Mouse (Mus musculus) liver, embryonic 15.5 days (tissue): ENCODE data around the gene Ifi35. TPM values are rescaled to one million over a fixed set of nuclear protein-coding genes. Genes with fewer than 3 reads are reported as not detected.
"Not testable (repeated sequence)": the region's sequence is repeated elsewhere in the genome, so short reads cannot be mapped to it uniquely, and the experiment has no call there.

Experiments used
- ATAC-seq: fragments of 200-750 bp; cut with Nextera tagmentation; 2 replicates; pipeline ENCODE4 v1.8.0; 2017; ENCODE audit warnings: moderate number of reproducible peaks, mild to moderate bottlenecking, moderate library complexity; ENCODE audit not compliant: insufficient read depth
- H3K27ac ChIP-seq: fragments of 300-500 bp; sonication (generic); replicated peaks from 2 replicates; pipeline ENCODE4 v1.5.1; 2015; ENCODE audit warnings: mild to moderate bottlenecking, inconsistent platforms
- H3K27me3 ChIP-seq: fragments of 300-500 bp; sonication (generic); 2 replicates; pipeline ENCODE4 v1.6.1; 2015; ENCODE audit warnings: mild to moderate bottlenecking, inconsistent platforms
- H3K36me3 ChIP-seq: fragments of 300-500 bp; sonication (generic); replicated peaks from 2 replicates; pipeline ENCODE4 v1.6.1; 2015; ENCODE audit warnings: moderate library complexity, mild to moderate bottlenecking, inconsistent platforms
- H3K4me1 ChIP-seq: fragments of 300-500 bp; sonication (generic); replicated peaks from 2 replicates; pipeline ENCODE4 v1.6.1; 2015; ENCODE audit warnings: inconsistent platforms
- H3K4me2 ChIP-seq: fragments of 300-500 bp; sonication (generic); 2 replicates; pipeline ENCODE4 v1.6.1; 2015; ENCODE audit warnings: moderate library complexity, mild to moderate bottlenecking, inconsistent platforms
- H3K4me3 ChIP-seq: fragments of 300-500 bp; sonication (generic); replicated peaks from 2 replicates; pipeline ENCODE4 v1.5.1; 2015; ENCODE audit warnings: mild to moderate bottlenecking, inconsistent platforms
- H3K9ac ChIP-seq: fragments of 300-500 bp; sonication (generic); 2 replicates; pipeline ENCODE4 v1.6.1; 2015; ENCODE audit warnings: moderate library complexity, mild to moderate bottlenecking, inconsistent platforms
- H3K9me3 ChIP-seq: fragments of 300-500 bp; sonication (generic); replicated peaks from 2 replicates; pipeline ENCODE4 v1.6.1; 2016; ENCODE audit warnings: inconsistent platforms
- WGBS: fragments of 180-500 bp; shearing (Covaris S2); methylation state at CpG from one replicate; pipeline ENCODE4 v1.1.7; 2015; ENCODE audit warnings: mixed read lengths; ENCODE audit not compliant: insufficient replicate concordance; 5-methylcytosine and 5-hydroxymethylcytosine counted together
- polyA plus RNA-seq: library from polyadenylated mRNA; unstranded; fragments of >200 nt; fragmentation: Nextera tagmentation; extraction: Ambion mirVana; gene quantifications from 2 replicates; pipeline ENCODE4 v1.2.1, GENCODE M21; 2015

Gene Ifi35
- polyA plus RNA-seq, 1 experiment from 2014 or later, result 29.6 TPM

DNA sequence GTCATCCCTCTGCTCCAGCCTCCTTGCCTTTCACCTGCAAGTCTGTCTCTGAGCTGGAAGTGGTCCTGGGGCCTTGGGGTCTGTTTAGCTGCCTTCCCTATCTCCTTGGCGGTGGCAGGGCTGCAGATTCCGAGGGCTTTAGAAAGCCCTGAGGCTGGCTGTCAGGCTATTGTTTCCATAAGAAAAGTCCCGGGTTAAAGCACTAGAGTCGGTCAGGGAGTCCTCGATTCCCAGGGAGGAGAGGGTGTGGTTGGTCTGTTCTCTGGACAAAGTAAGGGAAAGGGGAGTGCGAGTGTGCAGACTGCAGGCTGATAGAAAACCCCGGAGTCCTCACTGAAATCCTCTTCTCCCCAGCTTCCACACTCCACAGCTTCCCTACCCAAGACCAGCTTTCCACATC is 22.0 kb downstream of the Ifi35 start:
- Histone ChIP-seq H3K4me1 (peaks cover 38% of the 10 kb centered on the region), H3K9ac (no peak overlapping the region), H3K4me2 (no peak overlapping the region), H3K9me3 (no peaks in the 10 kb centered on the region), H3K4me3 (no peak overlapping the region), H3K27ac (no peak overlapping the region), H3K27me3 (peaks cover 85% of the 10 kb centered on the region), H3K36me3 (no peaks in the 10 kb centered on the region)
- ATAC-seq, result no peak
- 61% methylated on average over 7 of the region's 7 CpGs for WGBS

DNA sequence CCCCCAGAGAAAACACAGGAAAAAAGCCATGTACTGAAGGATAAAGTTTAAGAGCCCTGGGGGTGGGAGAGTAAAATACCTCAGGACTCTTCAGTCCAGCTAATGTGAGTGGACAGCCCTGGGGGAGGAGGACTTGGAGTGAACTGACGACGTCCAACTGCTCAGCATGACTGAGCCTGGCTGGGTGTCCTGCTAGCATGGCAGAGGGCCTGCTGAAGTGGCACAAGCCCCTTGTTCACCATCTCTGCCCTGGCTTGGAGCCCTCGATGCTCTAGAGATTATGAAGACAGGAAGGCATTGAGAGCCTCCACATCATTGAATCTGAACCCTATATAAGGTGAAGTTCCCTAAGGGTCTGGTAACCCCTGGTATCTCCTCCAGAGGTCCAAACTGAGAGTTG is 23.7 kb downstream of the Ifi35 start:
- no peak for ATAC-seq
- no peak overlapping the region for H3K4me3 ChIP-seq
- no peak overlapping the region for H3K9ac ChIP-seq
- no peaks in the 10 kb centered on the region for H3K9me3 ChIP-seq
- H3K4me1 ChIP-seq, result peaks cover 22% of the 10 kb centered on the region
- H3K4me2 ChIP-seq, result no peak overlapping the region
- no peaks in the 10 kb centered on the region for H3K36me3 ChIP-seq
- H3K27me3 ChIP-seq, result peaks cover 67% of the 10 kb centered on the region
- 62% methylated on average over 3 of the region's 3 CpGs for WGBS
- no peak overlapping the region for H3K27ac ChIP-seq

DNA sequence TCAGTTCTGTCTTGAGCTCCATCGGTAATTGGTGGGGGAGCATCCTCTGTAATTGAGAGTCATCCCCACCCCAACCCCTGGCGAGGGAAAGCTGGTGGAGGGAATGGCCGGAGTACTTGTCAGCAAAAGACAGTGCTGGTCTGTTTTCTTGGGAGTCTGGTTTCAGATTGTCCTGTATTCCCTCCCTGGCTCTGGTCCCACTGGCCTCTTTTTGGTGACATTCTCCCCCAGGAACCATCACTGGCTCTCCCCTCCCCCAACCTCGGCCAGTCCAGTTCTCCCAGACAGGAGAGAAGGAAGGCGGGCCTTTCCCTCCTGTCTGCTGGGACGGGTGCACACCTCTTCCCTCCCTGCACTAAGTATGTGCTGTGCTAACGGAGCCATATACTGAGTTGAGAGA is 24.1 kb downstream of the Ifi35 start:
- ATAC-seq, result no peak
- Histone ChIP-seq H3K27ac (no peak overlapping the region), H3K36me3 (no peaks in the 10 kb centered on the region), H3K9ac (no peak overlapping the region), H3K4me2 (no peak overlapping the region), H3K9me3 (no peaks in the 10 kb centered on the region), H3K4me3 (no peak overlapping the region), H3K27me3 (peaks cover 63% of the 10 kb centered on the region), H3K4me1 (peaks cover 18% of the 10 kb centered on the region)
- WGBS, result 51% methylated on average over 7 of the region's 7 CpGs

DNA sequence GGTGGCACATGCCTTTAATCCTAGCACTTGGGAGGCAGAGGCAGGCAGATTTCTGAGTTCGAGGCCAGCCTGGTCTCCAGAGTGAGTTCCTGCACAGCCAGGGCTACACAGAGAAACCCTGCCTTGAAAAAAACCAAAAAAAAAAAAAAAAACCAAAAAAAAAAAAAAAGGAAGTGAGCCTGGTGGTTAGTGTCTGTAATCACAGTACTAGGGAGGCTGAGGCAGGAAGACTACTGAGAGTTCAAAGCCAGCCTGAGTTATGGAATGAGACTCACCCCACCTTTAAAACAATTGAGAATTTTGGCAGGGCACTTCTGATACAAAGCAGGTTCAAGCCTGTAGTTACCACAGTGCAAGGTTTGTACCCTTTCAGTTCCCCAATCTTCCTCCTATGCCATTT is 25.5 kb downstream of the Ifi35 start:
- H3K27ac ChIP-seq, H3K9ac ChIP-seq, H3K4me3 ChIP-seq, H3K36me3 ChIP-seq, H3K4me1 ChIP-seq, H3K9me3 ChIP-seq, ATAC-seq, H3K4me2 ChIP-seq: not testable (repeated sequence)
- 42% methylated on average over 1 of the region's 1 CpGs for WGBS
- peaks cover 50% of the 10 kb centered on the region for H3K27me3 ChIP-seq

DNA sequence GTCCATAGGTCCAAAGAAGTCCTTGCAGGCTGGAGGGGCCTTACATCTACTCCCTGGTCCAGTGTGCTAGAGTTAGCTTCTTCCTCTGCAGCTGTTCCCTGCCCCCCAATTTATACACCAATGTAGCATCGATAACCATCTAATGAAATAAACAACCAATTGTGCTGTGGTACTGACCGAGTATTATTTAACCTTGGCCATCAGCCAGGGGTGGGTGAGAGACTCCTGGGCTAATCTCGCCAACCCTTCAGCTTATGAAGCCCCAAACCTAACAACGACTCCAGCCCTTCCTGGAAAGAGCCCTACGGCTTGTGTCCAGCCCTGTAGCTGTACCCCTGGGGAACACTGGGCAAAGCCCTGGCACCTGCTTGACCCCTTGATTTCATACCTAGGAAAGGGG is 26.1 kb downstream of the Ifi35 start:
- WGBS, result 66% methylated on average over 5 of the region's 5 CpGs
- no peaks in the 10 kb centered on the region for H3K36me3 ChIP-seq
- peaks cover 48% of the 10 kb centered on the region for H3K27me3 ChIP-seq
- no peak overlapping the region for H3K27ac ChIP-seq
- no peak for ATAC-seq
- no peak overlapping the region for H3K4me2 ChIP-seq
- no peak overlapping the region for H3K4me3 ChIP-seq
- H3K9me3 ChIP-seq, result no peaks in the 10 kb centered on the region
- peaks cover 5% of the 10 kb centered on the region for H3K4me1 ChIP-seq
- H3K9ac ChIP-seq, result no peak overlapping the region

DNA sequence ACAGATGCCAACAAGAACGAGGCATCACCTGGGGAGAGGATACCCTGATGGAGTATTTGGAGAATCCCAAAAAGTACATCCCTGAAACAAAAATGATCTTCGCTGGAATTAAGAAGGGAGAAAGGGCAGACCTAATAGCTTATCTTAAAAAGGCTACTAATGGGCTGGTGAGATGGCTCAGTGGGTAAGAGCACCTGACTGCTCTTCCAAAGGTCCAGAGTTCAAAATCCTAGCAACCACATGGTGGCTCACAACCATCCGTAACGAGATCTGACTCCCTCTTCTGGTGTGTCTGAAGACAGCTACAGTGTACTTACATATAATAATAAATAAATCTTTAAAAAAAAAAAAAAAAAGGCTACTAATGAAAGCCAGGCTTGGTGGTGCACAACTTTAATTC is 28.2 kb downstream of the Ifi35 start:
- not testable (repeated sequence) for H3K36me3 ChIP-seq, H3K4me3 ChIP-seq, H3K9ac ChIP-seq, H3K4me2 ChIP-seq, H3K27ac ChIP-seq, ATAC-seq, H3K9me3 ChIP-seq
- WGBS, result 60% methylated on average over 4 of the region's 4 CpGs
- H3K27me3 ChIP-seq, result peaks cover 34% of the 10 kb centered on the region
- peaks cover 15% of the 10 kb centered on the region for H3K4me1 ChIP-seq

DNA sequence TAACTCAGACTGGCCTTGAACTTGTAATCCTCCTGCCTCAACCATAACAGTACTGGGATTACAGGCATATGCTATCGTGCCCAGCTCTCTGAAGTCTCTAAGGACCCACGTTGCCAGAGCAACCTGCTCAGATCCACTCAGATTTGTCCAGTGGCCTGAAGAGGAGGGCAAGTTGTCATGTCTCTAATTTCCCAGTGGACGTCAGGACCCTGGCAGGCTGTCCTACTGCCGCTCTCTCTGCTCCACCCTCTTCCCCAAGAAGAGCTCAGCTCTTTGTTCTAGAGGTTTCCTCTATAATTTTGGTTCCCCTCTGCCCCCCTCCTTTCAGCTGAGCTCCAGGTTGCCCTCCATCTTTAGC is 29.0 kb downstream of the Ifi35 start:
- peaks cover 27% of the 10 kb centered on the region for H3K27me3 ChIP-seq
- no peak overlapping the region for H3K9ac ChIP-seq
- 53% methylated on average over 4 of the region's 4 CpGs for WGBS
- H3K27ac ChIP-seq, result no peak overlapping the region
- no peak for ATAC-seq
- no peaks in the 10 kb centered on the region for H3K36me3 ChIP-seq
- no peak overlapping the region for H3K4me2 ChIP-seq
- H3K9me3 ChIP-seq, result no peaks in the 10 kb centered on the region
- H3K4me1 ChIP-seq, result peaks cover 15% of the 10 kb centered on the region
- H3K4me3 ChIP-seq, result no peak overlapping the region

DNA sequence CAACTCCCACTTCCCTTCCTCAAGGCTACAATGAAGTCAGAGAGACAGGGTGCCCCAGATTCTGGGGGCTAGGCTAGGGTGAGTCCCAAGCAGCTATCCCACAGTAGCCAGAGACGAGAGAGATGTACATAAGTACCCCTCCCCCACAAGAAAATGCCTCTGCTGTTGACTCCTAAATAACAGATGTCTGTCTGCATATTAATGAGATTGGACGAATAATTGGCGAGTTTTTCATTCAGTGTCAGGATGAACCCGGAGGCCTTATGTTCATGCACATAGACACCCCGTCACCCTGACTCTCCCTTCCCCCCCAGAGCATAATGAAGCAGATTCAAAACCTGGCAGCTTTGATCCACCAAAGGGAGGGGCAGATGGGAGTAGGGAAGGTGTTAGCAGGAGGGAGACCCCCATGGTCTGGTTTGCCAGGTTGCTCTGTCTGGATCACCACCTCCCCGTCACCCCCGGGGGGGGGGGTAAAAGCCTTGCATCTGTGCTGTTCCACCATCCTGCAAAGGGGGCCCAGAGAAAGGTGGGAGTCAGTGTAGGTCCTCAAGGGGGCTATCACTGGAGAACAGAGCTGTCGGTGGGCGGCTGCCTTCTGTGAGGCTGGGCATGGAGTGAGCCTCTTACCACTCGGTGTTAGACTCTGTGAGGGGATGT is 29.5 kb downstream of the Ifi35 start:
- WGBS, result 62% methylated on average over 10 of the region's 10 CpGs
- Histone ChIP-seq H3K27ac (no peak overlapping the region), H3K4me1 (peaks cover 15% of the 10 kb centered on the region), H3K4me3 (no peak overlapping the region), H3K36me3 (no peaks in the 10 kb centered on the region), H3K4me2 (no peak overlapping the region), H3K9me3 (no peaks in the 10 kb centered on the region), H3K9ac (no peak overlapping the region), H3K27me3 (peaks cover 22% of the 10 kb centered on the region)
- ATAC-seq, result no peak

DNA sequence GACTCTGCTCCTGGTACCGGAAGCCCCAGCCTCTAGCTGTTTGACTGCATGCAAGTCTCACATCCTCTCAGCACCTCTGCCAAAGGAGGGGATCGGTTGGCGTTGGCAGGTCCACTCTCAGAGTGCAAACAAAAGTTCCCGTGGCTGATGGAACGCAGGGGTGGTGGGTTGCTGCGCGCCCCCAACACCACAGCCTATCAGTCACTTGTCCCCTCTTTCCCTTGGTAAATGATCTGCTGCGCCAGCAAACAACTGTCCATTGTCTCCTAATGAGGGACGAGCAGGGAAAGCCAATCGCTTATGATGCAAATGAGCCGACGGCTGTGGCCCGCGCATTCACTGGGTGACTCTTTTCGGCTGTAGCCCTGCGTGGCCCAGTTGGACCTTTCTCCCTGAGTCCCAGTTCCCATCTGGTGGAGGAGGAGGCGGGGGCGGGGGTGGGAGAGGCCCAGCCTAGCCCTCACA is 31.0 kb downstream of the Ifi35 start:
- Histone ChIP-seq H3K9me3 (no peaks in the 10 kb centered on the region), H3K27me3 (peaks cover 12% of the 10 kb centered on the region), H3K9ac (no peak overlapping the region), H3K4me1 (peaks cover 25% of the 10 kb centered on the region), H3K36me3 (no peaks in the 10 kb centered on the region), H3K4me3 (no peak overlapping the region), H3K4me2 (peak overlapping the region; percentile 38), H3K27ac (no peak overlapping the region)
- no peak for ATAC-seq
- WGBS, result 35% methylated on average over 18 of the region's 18 CpGs

DNA sequence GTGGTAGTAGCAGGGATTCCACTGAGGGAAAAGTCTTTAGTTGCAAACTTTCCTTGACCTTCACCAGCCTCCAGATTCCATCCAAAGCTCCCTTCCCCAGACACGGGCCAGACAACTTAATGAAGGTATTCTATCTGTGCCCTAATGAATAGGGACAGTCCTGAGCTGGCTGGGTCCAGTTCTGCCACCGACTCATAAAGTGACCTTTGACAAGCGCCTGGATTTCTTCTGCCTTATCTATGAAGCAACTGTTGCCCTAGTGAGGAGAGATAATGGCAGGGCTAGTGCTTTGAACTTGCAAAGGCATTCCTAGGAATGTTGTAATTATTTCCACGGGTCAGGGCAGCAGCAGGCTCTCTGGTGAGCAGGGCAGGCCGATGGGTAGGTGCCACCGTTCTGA is 32.7 kb downstream of the Ifi35 start:
- Histone ChIP-seq H3K9me3 (no peaks in the 10 kb centered on the region), H3K27me3 (peaks cover 8% of the 10 kb centered on the region), H3K9ac (no peak overlapping the region), H3K27ac (no peak overlapping the region), H3K36me3 (no peaks in the 10 kb centered on the region), H3K4me1 (peaks cover 42% of the 10 kb centered on the region), H3K4me3 (no peak overlapping the region), H3K4me2 (no peak overlapping the region)
- ATAC-seq, result no peak
- 31% methylated on average over 6 of the region's 6 CpGs for WGBS

DNA sequence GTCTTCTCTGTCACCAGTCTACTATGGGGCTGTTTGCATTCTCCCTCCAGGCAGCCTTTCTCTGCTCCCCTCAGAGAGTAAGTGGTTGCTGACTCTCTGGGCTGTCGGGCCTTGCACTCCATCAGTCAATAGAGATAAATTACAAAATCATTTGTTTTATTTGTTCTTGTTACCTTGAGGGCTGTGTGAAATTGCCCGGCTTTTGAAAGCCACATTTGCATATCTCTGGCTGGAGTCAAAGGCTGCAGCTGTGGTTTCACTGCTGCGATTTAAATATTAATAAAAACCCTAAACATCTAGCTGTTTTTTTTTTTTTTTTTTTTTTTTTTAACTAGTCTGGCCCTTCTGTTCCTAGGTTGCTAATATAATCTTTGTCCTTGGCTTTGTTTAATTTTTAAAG is 35.6 kb downstream of the Ifi35 start:
- Histone ChIP-seq H3K27ac (no peak overlapping the region), H3K4me2 (no peak overlapping the region), H3K36me3 (peaks cover 22% of the 10 kb centered on the region), H3K9me3 (no peaks in the 10 kb centered on the region), H3K9ac (no peak overlapping the region), H3K4me3 (no peak overlapping the region), H3K4me1 (peaks cover 53% of the 10 kb centered on the region), H3K27me3 (peaks cover 8% of the 10 kb centered on the region)
- 27% methylated on average over 3 of the region's 3 CpGs for WGBS
- no peak for ATAC-seq

DNA sequence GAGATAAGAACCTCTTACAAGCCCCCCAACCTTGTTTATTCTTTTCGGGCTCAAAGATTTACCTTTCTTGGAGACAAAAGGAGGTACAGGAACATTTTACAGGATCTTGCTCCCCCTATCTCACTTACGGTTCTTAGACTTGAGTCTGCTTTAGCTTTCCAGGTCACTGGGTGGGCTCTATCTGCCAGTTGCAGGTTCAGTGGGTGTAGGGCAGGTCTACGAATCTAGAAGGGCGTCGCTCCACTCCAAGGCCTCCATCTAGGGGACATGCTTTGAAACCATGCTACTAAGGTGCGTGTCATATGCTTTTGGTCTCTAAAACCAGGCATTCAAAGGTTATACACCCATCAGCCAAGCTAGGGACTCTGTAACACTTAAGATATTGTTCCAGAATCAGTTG is 36.0 kb downstream of the Ifi35 start:
- no peaks in the 10 kb centered on the region for H3K9me3 ChIP-seq
- no peak for ATAC-seq
- 22% methylated on average over 6 of the region's 6 CpGs for WGBS
- H3K9ac ChIP-seq, result no peak overlapping the region
- H3K27me3 ChIP-seq, result peaks cover 4% of the 10 kb centered on the region
- H3K4me3 ChIP-seq, result no peak overlapping the region
- H3K27ac ChIP-seq, result no peak overlapping the region; the same call in 1 of the 2 replicates
- peak overlapping the region; percentile 31; the same call in 1 of the 2 replicates for H3K4me2 ChIP-seq
- H3K4me1 ChIP-seq, result peaks cover 49% of the 10 kb centered on the region
- H3K36me3 ChIP-seq, result peaks cover 27% of the 10 kb centered on the region
